Mouse (Mus musculus) neural tube, embryonic 13.5 days (tissue): ENCODE data around the gene BC035044. TPM values are rescaled to one million over a fixed set of nuclear protein-coding genes. Genes with fewer than 3 reads are reported as not detected.
A peak's percentile ranks its signal among the peaks of the same experiment; 100 is the strongest.
"Not testable (repeated sequence)": the region's sequence is repeated elsewhere in the genome, so short reads cannot be mapped to it uniquely, and the experiment has no call there.

Source experiments
- ATAC-seq: fragments of 200-750 bp; cut with Nextera tagmentation; 2 replicates; pipeline ENCODE4 v1.8.0; 2017; ENCODE audit warnings: low read depth, mild to moderate bottlenecking, moderate TSS enrichment, moderate library complexity
- H3K27ac ChIP-seq: fragments of 300-500 bp; sonication (generic); replicated peaks from 2 replicates; pipeline ENCODE4 v1.5.1; 2015; ENCODE audit warnings: moderate library complexity, mild to moderate bottlenecking, inconsistent platforms
- H3K27me3 ChIP-seq: fragments of 300-500 bp; sonication (generic); 2 replicates; pipeline ENCODE4 v1.6.1; 2015; ENCODE audit warnings: mild to moderate bottlenecking, inconsistent platforms
- H3K36me3 ChIP-seq: fragments of 300-500 bp; sonication (generic); 2 replicates; pipeline ENCODE4 v1.6.1; 2015; ENCODE audit warnings: mild to moderate bottlenecking, inconsistent platforms
- H3K4me1 ChIP-seq: fragments of 300-500 bp; sonication (generic); replicated peaks from 2 replicates; pipeline ENCODE4 v1.6.1; 2015; ENCODE audit warnings: inconsistent platforms
- H3K4me2 ChIP-seq: fragments of 300-500 bp; sonication (generic); 2 replicates; pipeline ENCODE4 v1.6.1; 2015; ENCODE audit warnings: inconsistent platforms, mild to moderate bottlenecking, moderate library complexity
- H3K4me3 ChIP-seq: fragments of 300-500 bp; sonication (generic); 2 replicates; pipeline ENCODE4 v1.5.1; 2015; ENCODE audit warnings: mild to moderate bottlenecking, inconsistent platforms
- H3K9ac ChIP-seq: fragments of 300-500 bp; sonication (generic); 2 replicates; pipeline ENCODE4 v1.6.1; 2015; ENCODE audit warnings: moderate library complexity, mild to moderate bottlenecking, inconsistent platforms
- H3K9me3 ChIP-seq: fragments of 300-500 bp; sonication (generic); 2 replicates; pipeline ENCODE4 v1.6.1; 2016; ENCODE audit warnings: inconsistent platforms
- WGBS: fragments of 180-500 bp; shearing (Covaris S2); methylation state at CpG from one replicate; pipeline ENCODE4 v1.1.7; 2015; 5-methylcytosine and 5-hydroxymethylcytosine counted together
- polyA plus RNA-seq: library from polyadenylated mRNA; unstranded; fragments of >200 nt; fragmentation: Nextera tagmentation; extraction: Ambion mirVana; gene quantifications from 2 replicates; pipeline ENCODE4 v1.2.1, GENCODE M21; 2015

BC035044 gene
- polyA plus RNA-seq, 1 experiment from 2014 or later: 0.68 TPM

DNA sequence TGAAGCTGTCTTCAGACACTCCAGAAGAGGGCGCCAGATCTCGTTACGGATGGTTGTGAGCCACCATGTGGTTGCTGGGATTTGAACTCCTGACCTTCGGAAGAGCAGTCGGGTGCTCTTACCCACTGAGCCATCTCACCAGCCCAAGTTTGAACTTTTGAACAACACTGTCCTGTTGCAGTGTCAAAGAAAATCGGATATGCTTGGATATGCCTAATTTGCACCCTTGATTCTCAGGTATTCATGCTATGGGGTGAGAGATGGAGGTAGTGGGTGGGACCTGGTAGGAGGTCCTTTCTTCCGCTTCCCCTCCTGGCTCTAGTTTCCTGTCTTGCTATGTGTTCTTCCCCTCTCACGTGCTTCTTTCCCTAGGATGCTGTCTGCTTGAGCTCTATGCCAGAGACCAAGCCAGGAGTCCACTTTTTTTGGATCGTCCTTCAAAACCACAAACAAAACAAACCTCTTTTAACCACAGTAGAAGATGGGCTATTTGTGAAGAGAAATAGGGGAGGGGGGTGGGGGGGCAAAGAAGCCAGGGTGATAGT, 44.9 kb downstream of the BC035044 start:
- H3K9ac ChIP-seq: no peak overlapping the region
- no peak overlapping the region for H3K27ac ChIP-seq
- H3K4me3 ChIP-seq: no peak overlapping the region
- no peaks in the 10 kb centered on the region for H3K9me3 ChIP-seq
- H3K36me3 ChIP-seq: no peaks in the 10 kb centered on the region
- peaks cover 16% of the 10 kb centered on the region for H3K4me1 ChIP-seq
- H3K4me2 ChIP-seq: no peak overlapping the region
- H3K27me3 ChIP-seq: no peaks in the 10 kb centered on the region
- ATAC-seq: no peak
- WGBS: 68% methylated on average over 8 of the region's 9 CpGs

DNA sequence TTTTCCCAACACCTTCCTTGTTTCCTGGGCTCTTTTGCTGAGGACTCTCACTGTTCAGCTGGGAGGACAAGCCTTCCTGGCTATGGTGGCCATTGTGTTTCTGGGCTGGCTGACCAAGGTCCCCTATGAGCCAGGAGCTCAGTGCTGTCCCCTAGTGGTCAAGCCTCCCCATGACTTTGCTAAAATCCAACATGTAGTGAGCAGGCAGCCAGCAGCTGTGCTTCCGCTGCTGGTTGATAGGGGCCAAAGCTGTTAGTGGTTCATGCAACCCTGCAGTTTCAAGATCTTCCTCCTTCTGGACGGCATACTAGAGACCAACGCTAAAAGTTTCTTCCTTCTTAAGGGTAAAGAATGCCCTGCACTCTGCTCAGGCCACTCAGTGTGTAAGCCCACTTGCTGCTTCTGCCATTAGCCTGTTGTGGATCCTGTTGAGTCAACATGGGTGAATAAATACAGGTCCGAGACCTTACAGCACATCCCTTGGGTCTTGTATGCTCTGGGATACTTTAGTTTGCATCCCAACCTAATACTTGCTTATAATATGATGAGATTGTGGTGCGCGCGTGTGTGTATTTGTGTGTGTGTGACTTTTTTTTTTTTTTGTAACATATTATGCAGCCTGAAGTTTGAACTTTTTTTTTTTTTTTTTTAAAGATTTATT, 45.5 kb downstream of the BC035044 start:
- Histone ChIP-seq H3K27me3 (no peaks in the 10 kb centered on the region), H3K4me3 (no peak overlapping the region), H3K9ac (no peak overlapping the region), H3K4me1 (peaks cover 16% of the 10 kb centered on the region), H3K27ac (no peak overlapping the region), H3K9me3 (no peaks in the 10 kb centered on the region), H3K4me2 (0 out of 2 replicates have a peak overlapping the region, but pooled peaks have one; percentile 9), H3K36me3 (no peaks in the 10 kb centered on the region)
- no peak for ATAC-seq
- WGBS: 37% methylated on average over 7 of the region's 7 CpGs

- 86% methylated on average over 5 of the region's 5 CpGs for WGBS
- H3K4me1 ChIP-seq: peaks cover 21% of the 10 kb centered on the region
- H3K4me3 ChIP-seq: peak overlapping the region; percentile 59; the same call in 1 of the 2 replicates
- H3K4me2 ChIP-seq: peak overlapping the region; percentile 82
- H3K36me3 ChIP-seq: no peaks in the 10 kb centered on the region
- no peaks in the 10 kb centered on the region for H3K27me3 ChIP-seq
- H3K9ac ChIP-seq: 0 out of 2 replicates have a peak overlapping the region, but pooled peaks have one; percentile 1
- ATAC-seq: no peak
- 0 out of 2 replicates have a peak overlapping the region, but pooled peaks have one; percentile 15 for H3K27ac ChIP-seq
- no peaks in the 10 kb centered on the region for H3K9me3 ChIP-seq
These were observed 46.3 kb downstream of the BC035044 start for GRCm38 (mm10) chr6:128844586-128845080.

GRCm38 (mm10) chr6:128844131-128844530, 46.8 kb downstream of the BC035044 start:
- no peak for ATAC-seq
- Histone ChIP-seq H3K9me3 (no peaks in the 10 kb centered on the region), H3K27ac (no peak overlapping the region), H3K4me2 (peak overlapping the region; percentile 82), H3K27me3 (no peaks in the 10 kb centered on the region), H3K4me1 (peaks cover 24% of the 10 kb centered on the region), H3K36me3 (no peaks in the 10 kb centered on the region), H3K4me3 (peak overlapping the region; percentile 59), H3K9ac (peak overlapping the region; percentile 79)
- 35% methylated on average over 8 of the region's 8 CpGs for WGBS

- peaks cover 24% of the 10 kb centered on the region for H3K4me1 ChIP-seq
- H3K36me3 ChIP-seq: no peaks in the 10 kb centered on the region
- under 1% methylated on average over 22 of the region's 22 CpGs for WGBS
- peak overlapping the region; percentile 59 for H3K4me3 ChIP-seq
- H3K9ac ChIP-seq: peak overlapping the region; percentile 79
- peak overlapping the region; percentile 91 for H3K27ac ChIP-seq
- H3K27me3 ChIP-seq: no peaks in the 10 kb centered on the region
- no peaks in the 10 kb centered on the region for H3K9me3 ChIP-seq
- peak overlapping the region; percentile 82 for H3K4me2 ChIP-seq
- peak; percentile 64 for ATAC-seq
These were observed 47.4 kb downstream of the BC035044 start for GRCm38 (mm10) chr6:128843479-128843992.

GRCm38 (mm10) chr6:128842945-128843478, 47.9 kb downstream of the BC035044 start:
- Histone ChIP-seq H3K9ac (peak overlapping the region; percentile 79), H3K9me3 (no peaks in the 10 kb centered on the region), H3K36me3 (no peaks in the 10 kb centered on the region), H3K4me1 (peaks cover 24% of the 10 kb centered on the region), H3K4me2 (peak overlapping the region; percentile 82), H3K27me3 (no peaks in the 10 kb centered on the region), H3K27ac (peak overlapping the region; percentile 91), H3K4me3 (peak overlapping the region; percentile 59)
- WGBS: under 1% methylated on average over 44 of the region's 44 CpGs
- ATAC-seq: peak; percentile 85

DNA sequence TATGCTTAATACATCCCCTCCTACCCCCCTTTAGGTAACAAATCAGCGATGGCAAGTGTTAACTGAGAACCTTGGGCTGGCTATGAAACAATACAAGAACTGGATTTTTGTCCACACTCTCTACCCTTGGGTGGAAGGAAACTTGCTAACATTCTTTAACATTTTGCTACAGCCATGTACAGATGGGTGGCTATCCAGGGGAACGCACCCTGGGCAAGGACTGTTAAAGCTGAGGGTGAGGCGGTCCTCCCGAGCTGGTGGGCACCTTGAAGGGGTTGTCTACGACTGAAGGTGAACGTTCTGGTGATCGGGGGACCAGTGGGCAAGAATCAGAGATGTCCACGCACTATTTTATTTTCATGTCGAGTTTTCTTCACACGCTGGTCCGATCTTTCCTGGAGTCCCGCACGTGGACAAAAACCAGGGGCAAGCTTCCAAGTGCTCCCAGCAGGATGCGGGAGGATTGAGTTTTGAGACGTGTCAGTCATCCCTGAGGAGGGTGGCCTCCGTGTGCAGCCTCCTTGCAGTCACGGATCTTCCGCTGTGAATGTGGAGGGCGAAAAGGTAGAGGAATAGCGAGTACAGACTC, 48.5 kb downstream of the BC035044 start:
- Histone ChIP-seq H3K4me3 (peak overlapping the region; percentile 59), H3K9ac (peak overlapping the region; percentile 75), H3K4me1 (peaks cover 24% of the 10 kb centered on the region), H3K9me3 (no peaks in the 10 kb centered on the region), H3K4me2 (peak overlapping the region; percentile 82), H3K36me3 (no peaks in the 10 kb centered on the region), H3K27me3 (no peaks in the 10 kb centered on the region), H3K27ac (peak overlapping the region; percentile 84)
- ATAC-seq: no peak
- WGBS: under 1% methylated on average over 20 of the region's 20 CpGs

GRCm38 (mm10) chr6:128841327-128842089, 49.4 kb downstream of the BC035044 start:
- Histone ChIP-seq H3K36me3 (no peaks in the 10 kb centered on the region), H3K4me2 (peak overlapping the region; percentile 82), H3K4me3 (peak overlapping the region; percentile 59), H3K4me1 (peaks cover 24% of the 10 kb centered on the region), H3K9me3 (no peaks in the 10 kb centered on the region), H3K27me3 (no peaks in the 10 kb centered on the region), H3K27ac (no peak overlapping the region), H3K9ac (peak overlapping the region; percentile 75)
- WGBS: 42% methylated on average over 4 of the region's 4 CpGs
- ATAC-seq: no peak

GRCm38 (mm10) chr6:128840669-128841068, 50.3 kb downstream of the BC035044 start:
- H3K4me1 ChIP-seq: peaks cover 24% of the 10 kb centered on the region
- H3K9ac ChIP-seq, H3K4me3 ChIP-seq, H3K9me3 ChIP-seq, H3K36me3 ChIP-seq, ATAC-seq, H3K4me2 ChIP-seq, H3K27me3 ChIP-seq, H3K27ac ChIP-seq: not testable (repeated sequence)
- 85% methylated on average over 3 of the region's 3 CpGs for WGBS

- H3K4me2 ChIP-seq: peak overlapping the region; percentile 58
- peak overlapping the region; percentile 61; the same call in 1 of the 2 replicates for H3K9ac ChIP-seq
- no peaks in the 10 kb centered on the region for H3K9me3 ChIP-seq
- H3K27ac ChIP-seq: no peak overlapping the region
- peaks cover 24% of the 10 kb centered on the region for H3K4me1 ChIP-seq
- 77% methylated on average over 7 of the region's 7 CpGs for WGBS
- H3K36me3 ChIP-seq: no peaks in the 10 kb centered on the region
- ATAC-seq: no peak
- no peaks in the 10 kb centered on the region for H3K27me3 ChIP-seq
- peak overlapping the region; percentile 78 for H3K4me3 ChIP-seq
These were observed 51.0 kb downstream of the BC035044 start for GRCm38 (mm10) chr6:128839921-128840320.

DNA sequence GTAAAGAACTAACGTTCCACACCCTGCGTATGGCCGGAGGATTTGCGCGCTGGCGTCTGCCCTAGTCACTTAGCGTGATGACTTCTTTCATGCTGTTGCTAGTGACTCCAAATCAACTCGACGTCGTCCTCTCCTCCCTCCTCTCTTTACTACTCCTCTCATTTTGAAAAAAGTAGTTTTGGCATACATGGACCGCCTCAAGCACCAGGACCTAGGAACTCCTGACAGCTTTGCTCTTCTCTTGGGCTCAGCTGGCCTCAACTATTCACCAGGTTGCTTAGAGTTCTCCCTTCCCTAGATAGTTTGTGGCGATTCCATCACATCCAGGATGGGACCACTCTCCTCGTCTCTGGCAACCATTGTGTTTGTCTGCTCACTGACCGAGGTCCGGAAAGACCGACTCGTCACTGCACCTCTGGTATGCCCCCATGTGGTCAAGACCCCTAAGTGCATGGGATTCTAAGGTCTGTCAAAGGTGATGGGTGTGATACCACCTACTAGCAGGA, 51.6 kb downstream of the BC035044 start:
- no peaks in the 10 kb centered on the region for H3K36me3 ChIP-seq
- WGBS: 0% methylated on average over 17 of the region's 17 CpGs
- H3K27me3 ChIP-seq: no peaks in the 10 kb centered on the region
- H3K4me3 ChIP-seq: peak overlapping the region; percentile 78
- H3K9me3 ChIP-seq: no peaks in the 10 kb centered on the region
- H3K9ac ChIP-seq: peak overlapping the region; percentile 61
- peaks cover 20% of the 10 kb centered on the region for H3K4me1 ChIP-seq
- no peak for ATAC-seq
- peak overlapping the region; percentile 89 for H3K27ac ChIP-seq
- peak overlapping the region; percentile 58 for H3K4me2 ChIP-seq
